In the genomic region with DNA sequence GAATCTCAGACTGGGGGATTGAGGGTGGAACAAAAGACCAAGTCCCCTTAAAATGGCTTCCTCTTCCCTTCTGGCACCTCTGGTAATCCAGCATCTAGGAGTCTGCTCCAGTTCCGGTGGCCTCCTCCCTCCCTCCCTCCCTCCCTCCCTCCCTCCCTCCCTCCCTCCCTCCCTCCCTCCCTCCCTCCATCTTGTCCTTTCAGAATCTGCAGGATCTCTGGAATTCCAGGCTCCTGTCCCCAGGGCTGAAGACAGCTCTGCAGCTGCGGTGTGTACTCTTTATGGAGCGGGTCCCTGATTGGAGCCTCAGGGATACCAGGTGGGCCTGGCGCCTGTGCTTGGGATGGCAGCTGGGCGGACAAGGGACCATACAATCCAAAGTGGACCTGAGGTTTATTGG, we compare ENCODE assay signal across 8 mouse cellular contexts. TPM values are rescaled to one million over a fixed set of nuclear protein-coding genes. Genes with fewer than 3 reads are reported as not detected.
DNase-seq lines count a peak whose midpoint lies in the region; ATAC-seq lines count a peak whose summit lies in the region.
"Had no signal": no experiment of that assay in that cellular context is flagged by ENCODE, and none has a peak within 500 bp of the region (broad histone marks: within the 10 kb centered on the region; RNA-seq: fewer than 3 reads in every experiment).

No protein-coding gene starts in this region.

- no peaks in the 10 kb centered on the region for H3K9me3 ChIP-seq in megakaryocyte, embryonic 14.5 days
- H3K9me3 ChIP-seq in limb, embryonic 11.5 days (ENCODE audit: control insufficient read depth, low read length): no peaks in the 10 kb centered on the region
- no peaks in the 10 kb centered on the region for H3K9me3 ChIP-seq in stomach, embryonic 16.5 days (replicated peaks; ENCODE audit: control insufficient read depth, low read length)

- 47% methylated on average over 5 of the region's 5 CpGs for WGBS in limb, embryonic 11.5 days
- 54% methylated on average over 5 of the region's 5 CpGs for WGBS in stomach, embryonic 16.5 days

- peak overlapping the region; percentile 70 for H3K27ac ChIP-seq in limb, embryonic 11.5 days (replicated peaks; ENCODE audit: low read depth, low read length)
- H3K27ac ChIP-seq in stomach, embryonic 16.5 days (ENCODE audit: low read length): peak overlapping the region; percentile 93

- no peak overlapping the region for H3K4me2 ChIP-seq in limb, embryonic 11.5 days (ENCODE audit: low read depth, severe bottlenecking)
- H3K4me2 ChIP-seq in stomach, embryonic 16.5 days (ENCODE audit: low read depth, low read length): peak overlapping the region; percentile 70

- no peak for ATAC-seq in megakaryocyte, adult 5-6 weeks (ENCODE audit: poor library complexity, severe bottlenecking)
- peak; percentile 8 for ATAC-seq in erythroblast, adult 5-6 weeks (replicated peaks; ENCODE audit: low FRiP score, poor library complexity, severe bottlenecking)
- no peak for ATAC-seq in limb, embryonic 11.5 days (ENCODE audit: insufficient number of reproducible peaks, low FRiP score, low TSS enrichment, low read depth)
- ATAC-seq in stomach, embryonic 16.5 days (ENCODE audit: insufficient read depth, low FRiP score): no peak

- peaks cover 74% of the 10 kb centered on the region for H3K4me1 ChIP-seq in megakaryocyte, embryonic 14.5 days
- H3K4me1 ChIP-seq in limb, embryonic 11.5 days (ENCODE audit: control insufficient read depth, insufficient read depth, low read length): peaks cover 31% of the 10 kb centered on the region
- peaks cover 38% of the 10 kb centered on the region for H3K4me1 ChIP-seq in stomach, embryonic 16.5 days (ENCODE audit: control insufficient read depth, insufficient read depth, low read length)

- H3K36me3 ChIP-seq in megakaryocyte, embryonic 14.5 days (replicated peaks; ENCODE audit: low read length): peaks cover 85% of the 10 kb centered on the region
- H3K36me3 ChIP-seq in limb, embryonic 11.5 days (ENCODE audit: control insufficient read depth, insufficient read depth, low read length): peaks cover 22% of the 10 kb centered on the region
- peaks cover 8% of the 10 kb centered on the region; the same call in 1 of the 2 replicates for H3K36me3 ChIP-seq in stomach, embryonic 16.5 days (ENCODE audit: control insufficient read depth, insufficient read depth, low read length)

- H3K9ac ChIP-seq in limb, embryonic 11.5 days (ENCODE audit: low read length): no peak overlapping the region; the same call in 1 of the 2 replicates
- H3K9ac ChIP-seq in stomach, embryonic 16.5 days (ENCODE audit: low read length): peak overlapping the region; percentile 76

- DNase-seq in limb, embryonic 11.5 days (ENCODE audit: low spot score): no peak
- no peak for DNase-seq in urinary bladder, postnatal 4 days (ENCODE audit: low spot score in 2 of 2)
- no peak for DNase-seq in ovary, postnatal 10 days (ENCODE audit: low spot score)

- no peaks in the 10 kb centered on the region for H3K27me3 ChIP-seq in megakaryocyte, embryonic 14.5 days (replicated peaks)
- no peaks in the 10 kb centered on the region for H3K27me3 ChIP-seq in limb, embryonic 11.5 days (ENCODE audit: control insufficient read depth, insufficient read depth, low read length)
- H3K27me3 ChIP-seq in stomach, embryonic 16.5 days (ENCODE audit: control insufficient read depth, insufficient read depth, low read length): no peaks in the 10 kb centered on the region

- peak overlapping the region; percentile 91 for H3K4me3 ChIP-seq in megakaryocyte, embryonic 14.5 days (replicated peaks)
- H3K4me3 ChIP-seq in limb, embryonic 11.5 days (ENCODE audit: low read depth, low read length): no peak overlapping the region
- no peak overlapping the region for H3K4me3 ChIP-seq in stomach, embryonic 16.5 days (replicated peaks; ENCODE audit: low read length)

RNA-seq across cellular contexts. Expression of a gene that starts 1.6 kb away (rescaled TPM):
- polyA plus RNA-seq in megakaryocyte, embryonic 14.5 days (2012; ENCODE audit: insufficient read depth, low replicate concordance): 24,502 and 30,989 TPM in 2 replicates
- total RNA-seq in megakaryocyte, adult 5-6 weeks (2015): 2,869 and 3,213 TPM in 2 replicates
- total RNA-seq in megakaryocyte, adult 5-6 weeks (2017): 1,589 and 1,786 TPM in 2 replicates
- 1,430 and 1,622 TPM in 2 replicates for total RNA-seq in erythroblast, adult 5-6 weeks (2015; ENCODE audit: low replicate concordance)
- 705 and 987 TPM in 2 replicates for total RNA-seq in erythroblast, adult 5-6 weeks (2017; ENCODE audit: low replicate concordance)
- polyA plus RNA-seq in limb, embryonic 11.5 days (2014; fragmentation: Nextera tagmentation; extraction: Ambion mirVana): 4,688 and 5,046 TPM in 2 replicates
- 4,462 and 4,467 TPM in 2 replicates for polyA plus RNA-seq in stomach, embryonic 16.5 days (2015; fragmentation: Nextera tagmentation; extraction: Ambion mirVana)

RNA-seq across cellular contexts. Expression of a gene that starts 5.4 kb away (rescaled TPM):
- 502 and 597 TPM in 2 replicates for polyA plus RNA-seq in megakaryocyte, embryonic 14.5 days (2012; ENCODE audit: insufficient read depth, low replicate concordance)
- total RNA-seq in megakaryocyte, adult 5-6 weeks (2015): 24.6 and 25.0 TPM in 2 replicates
- 31.8 and 37.4 TPM in 2 replicates for total RNA-seq in megakaryocyte, adult 5-6 weeks (2017)
- total RNA-seq in erythroblast, adult 5-6 weeks (2015; ENCODE audit: low replicate concordance): 8.6 and 12.7 TPM in 2 replicates
- 9.7 and 11.8 TPM in 2 replicates for total RNA-seq in erythroblast, adult 5-6 weeks (2017; ENCODE audit: low replicate concordance)
- 186 and 191 TPM in 2 replicates for polyA plus RNA-seq in limb, embryonic 11.5 days (2014; fragmentation: Nextera tagmentation; extraction: Ambion mirVana)
- polyA plus RNA-seq in stomach, embryonic 16.5 days (2015; fragmentation: Nextera tagmentation; extraction: Ambion mirVana): 116 and 142 TPM in 2 replicates

RNA-seq across cellular contexts. Expression of a gene that starts 20.4 kb away (rescaled TPM):
- polyA plus RNA-seq in megakaryocyte, embryonic 14.5 days (2012; ENCODE audit: insufficient read depth, low replicate concordance): not detected in 2 replicates
- not detected in 2 replicates for total RNA-seq in megakaryocyte, adult 5-6 weeks (2015)
- total RNA-seq in megakaryocyte, adult 5-6 weeks (2017): not detected in 2 replicates
- total RNA-seq in erythroblast, adult 5-6 weeks (2015; ENCODE audit: low replicate concordance): not detected in 2 replicates
- total RNA-seq in erythroblast, adult 5-6 weeks (2017; ENCODE audit: low replicate concordance): 0.42 TPM in 1 of 2 replicates, not detected in the other
- polyA plus RNA-seq in limb, embryonic 11.5 days (2014; fragmentation: Nextera tagmentation; extraction: Ambion mirVana): 1.1 and 1.5 TPM in 2 replicates
- polyA plus RNA-seq in stomach, embryonic 16.5 days (2015; fragmentation: Nextera tagmentation; extraction: Ambion mirVana): 1.4 and 1.5 TPM in 2 replicates
- total RNA-seq: common myeloid progenitor, adult 5-6 weeks had no signal

RNA-seq across cellular contexts. Expression of a gene that starts 23.4 kb away (rescaled TPM):
- polyA plus RNA-seq in megakaryocyte, embryonic 14.5 days (2012; ENCODE audit: insufficient read depth, low replicate concordance): 90.5 and 244 TPM in 2 replicates
- total RNA-seq in megakaryocyte, adult 5-6 weeks (2015): 48.6 and 51.6 TPM in 2 replicates
- 52.9 and 60.2 TPM in 2 replicates for total RNA-seq in megakaryocyte, adult 5-6 weeks (2017)
- 54.1 and 63.4 TPM in 2 replicates for total RNA-seq in erythroblast, adult 5-6 weeks (2015; ENCODE audit: low replicate concordance)
- 23.1 and 50.1 TPM in 2 replicates for total RNA-seq in erythroblast, adult 5-6 weeks (2017; ENCODE audit: low replicate concordance)
- 184 and 187 TPM in 2 replicates for polyA plus RNA-seq in limb, embryonic 11.5 days (2014; fragmentation: Nextera tagmentation; extraction: Ambion mirVana)
- 115 and 118 TPM in 2 replicates for polyA plus RNA-seq in stomach, embryonic 16.5 days (2015; fragmentation: Nextera tagmentation; extraction: Ambion mirVana)

RNA-seq across cellular contexts. Expression of a gene that starts 25.3 kb away (rescaled TPM):
- polyA plus RNA-seq in megakaryocyte, embryonic 14.5 days (2012; ENCODE audit: insufficient read depth, low replicate concordance): not detected in 2 replicates
- not detected in 2 replicates for total RNA-seq in megakaryocyte, adult 5-6 weeks (2015)
- total RNA-seq in megakaryocyte, adult 5-6 weeks (2017): 0.61 TPM in 1 of 2 replicates, not detected in the other
- total RNA-seq in erythroblast, adult 5-6 weeks (2015; ENCODE audit: low replicate concordance): not detected in 2 replicates
- total RNA-seq in erythroblast, adult 5-6 weeks (2017; ENCODE audit: low replicate concordance): not detected in 2 replicates
- not detected in 2 replicates for polyA plus RNA-seq in limb, embryonic 11.5 days (2014; fragmentation: Nextera tagmentation; extraction: Ambion mirVana)
- not detected in 2 replicates for polyA plus RNA-seq in stomach, embryonic 16.5 days (2015; fragmentation: Nextera tagmentation; extraction: Ambion mirVana)
- total RNA-seq: common myeloid progenitor, adult 5-6 weeks had no signal
